Mouse (Mus musculus) hindbrain, embryonic 15.5 days (tissue): ENCODE results near the gene Tsc22d3. TPM values are rescaled to one million over a fixed set of nuclear protein-coding genes. Genes with fewer than 3 reads are reported as not detected.
"Not testable (repeated sequence)": the region's sequence is repeated elsewhere in the genome, so short reads cannot be mapped to it uniquely, and the experiment has no call there.

Experiments
- ATAC-seq: fragments of 200-750 bp; cut with Nextera tagmentation; 2 replicates; pipeline ENCODE4 v1.8.0; 2017; ENCODE audit warnings: low read depth, moderate number of reproducible peaks, moderate TSS enrichment; ENCODE audit not compliant: low FRiP score
- H3K27ac ChIP-seq: fragments of 300-500 bp; sonication (generic); replicated peaks from 2 replicates; pipeline ENCODE4 v1.5.1; 2015; ENCODE audit warnings: mild to moderate bottlenecking, inconsistent platforms
- H3K27me3 ChIP-seq: fragments of 300-500 bp; sonication (generic); 2 replicates; pipeline ENCODE4 v1.6.1; 2015; ENCODE audit warnings: control low read depth, inconsistent platforms
- H3K36me3 ChIP-seq: fragments of 300-500 bp; sonication (generic); 2 replicates; pipeline ENCODE4 v1.6.1; 2015; ENCODE audit warnings: control low read depth, inconsistent platforms
- H3K4me1 ChIP-seq: fragments of 300-500 bp; sonication (generic); replicated peaks from 2 replicates; pipeline ENCODE4 v1.6.1; 2015; ENCODE audit warnings: control low read depth, inconsistent platforms
- H3K4me2 ChIP-seq: fragments of 300-500 bp; sonication (generic); 2 replicates; pipeline ENCODE4 v1.6.1; 2015; ENCODE audit warnings: moderate library complexity, mild to moderate bottlenecking, inconsistent platforms
- H3K4me3 ChIP-seq: fragments of 300-500 bp; sonication (generic); 2 replicates; pipeline ENCODE4 v1.5.1; 2015; ENCODE audit warnings: mild to moderate bottlenecking, inconsistent platforms
- H3K9ac ChIP-seq: fragments of 300-500 bp; sonication (generic); 2 replicates; pipeline ENCODE4 v1.6.1; 2015; ENCODE audit warnings: inconsistent platforms
- H3K9me3 ChIP-seq: fragments of 300-500 bp; sonication (generic); 2 replicates; pipeline ENCODE4 v1.6.1; 2016; ENCODE audit warnings: control low read depth, inconsistent platforms
- WGBS: fragments of 180-500 bp; shearing (Covaris S2); methylation state at CpG from one replicate; pipeline ENCODE4 v1.1.7; 2015; 5-methylcytosine and 5-hydroxymethylcytosine counted together
- polyA plus RNA-seq: library from polyadenylated mRNA; unstranded; fragments of >200 nt; fragmentation: Nextera tagmentation; extraction: Ambion mirVana; gene quantifications from 2 replicates; pipeline ENCODE4 v1.2.1, GENCODE M21; 2015

The Tsc22d3 gene
- polyA plus RNA-seq, 1 experiment from 2014 or later: 112 TPM

GRCm38 (mm10) chrX:140558176-140558844 lies 42.1 kb downstream of the Tsc22d3 start:
- Histone ChIP-seq H3K36me3 (no peaks in the 10 kb centered on the region), H3K4me3 (no peak overlapping the region), H3K4me1 (no peaks in the 10 kb centered on the region), H3K9ac (no peak overlapping the region), H3K4me2 (no peak overlapping the region), H3K27me3 (peaks cover 4% of the 10 kb centered on the region; the same call in 1 of the 2 replicates), H3K9me3 (no peaks in the 10 kb centered on the region), H3K27ac (no peak overlapping the region)
- no peak for ATAC-seq
- 66% methylated on average over 6 of the region's 6 CpGs for WGBS

GRCm38 (mm10) chrX:140555965-140556364 lies 44.5 kb downstream of the Tsc22d3 start:
- no peak overlapping the region for H3K4me3 ChIP-seq
- H3K27ac ChIP-seq: no peak overlapping the region
- no peak overlapping the region for H3K9ac ChIP-seq
- 62% methylated on average over 2 of the region's 2 CpGs for WGBS
- H3K4me1 ChIP-seq: no peaks in the 10 kb centered on the region
- H3K9me3 ChIP-seq: no peaks in the 10 kb centered on the region
- no peak overlapping the region for H3K4me2 ChIP-seq
- H3K36me3 ChIP-seq: no peaks in the 10 kb centered on the region
- H3K27me3 ChIP-seq: peaks cover 6% of the 10 kb centered on the region; the same call in 1 of the 2 replicates
- no peak for ATAC-seq

GRCm38 (mm10) chrX:140555423-140555822 lies 45.0 kb downstream of the Tsc22d3 start:
- Histone ChIP-seq H3K36me3 (no peaks in the 10 kb centered on the region), H3K27ac (no peak overlapping the region), H3K27me3 (peaks cover 6% of the 10 kb centered on the region; the same call in 1 of the 2 replicates), H3K4me2 (no peak overlapping the region), H3K9ac (no peak overlapping the region), H3K4me1 (no peaks in the 10 kb centered on the region), H3K4me3 (no peak overlapping the region), H3K9me3 (no peaks in the 10 kb centered on the region)
- WGBS: 82% methylated on average over 3 of the region's 3 CpGs
- ATAC-seq: no peak

GRCm38 (mm10) chrX:140547660-140548419 lies 52.6 kb downstream of the Tsc22d3 start:
- H3K9ac ChIP-seq: no peak overlapping the region
- no peaks in the 10 kb centered on the region for H3K9me3 ChIP-seq
- H3K27me3 ChIP-seq: peaks cover 23% of the 10 kb centered on the region; the same call in 1 of the 2 replicates
- H3K4me1 ChIP-seq: no peaks in the 10 kb centered on the region; the same call in 1 of the 2 replicates
- no peak for ATAC-seq
- H3K4me2 ChIP-seq: no peak overlapping the region
- H3K4me3 ChIP-seq: no peak overlapping the region
- WGBS: 90% methylated on average over 7 of the region's 7 CpGs
- no peak overlapping the region for H3K27ac ChIP-seq
- H3K36me3 ChIP-seq: no peaks in the 10 kb centered on the region

GRCm38 (mm10) chrX:140544737-140545136 lies 55.7 kb downstream of the Tsc22d3 start:
- WGBS: 29% methylated on average over 3 of the region's 3 CpGs
- Histone ChIP-seq H3K4me2 (no peak overlapping the region), H3K4me3 (no peak overlapping the region), H3K27me3 (peaks cover 25% of the 10 kb centered on the region; the same call in 1 of the 2 replicates), H3K4me1 (peaks cover 5% of the 10 kb centered on the region), H3K9ac (no peak overlapping the region), H3K27ac (no peak overlapping the region), H3K36me3 (no peaks in the 10 kb centered on the region), H3K9me3 (no peaks in the 10 kb centered on the region)
- no peak for ATAC-seq

- H3K4me2 ChIP-seq: peak overlapping the region; percentile 64
- H3K9ac ChIP-seq: peak overlapping the region; percentile 56
- peak; percentile 86 for ATAC-seq
- no peaks in the 10 kb centered on the region for H3K9me3 ChIP-seq
- H3K4me1 ChIP-seq: peaks cover 5% of the 10 kb centered on the region
- H3K27me3 ChIP-seq: peaks cover 24% of the 10 kb centered on the region; the same call in 1 of the 2 replicates
- H3K4me3 ChIP-seq: peak overlapping the region; percentile 49
- peak overlapping the region; percentile 86 for H3K27ac ChIP-seq
- WGBS: 19% methylated on average over 18 of the region's 18 CpGs
- no peaks in the 10 kb centered on the region for H3K36me3 ChIP-seq
Observed at GRCm38 (mm10) chrX:140542938-140543673, 57.4 kb downstream of the Tsc22d3 start.

- peak overlapping the region; percentile 64 for H3K4me2 ChIP-seq
- H3K9me3 ChIP-seq: no peaks in the 10 kb centered on the region
- H3K36me3 ChIP-seq: no peaks in the 10 kb centered on the region
- peaks cover 19% of the 10 kb centered on the region; the same call in 1 of the 2 replicates for H3K27me3 ChIP-seq
- ATAC-seq: peak; percentile 90
- peak overlapping the region; percentile 49 for H3K4me3 ChIP-seq
- WGBS: 18% methylated on average over 21 of the region's 21 CpGs
- H3K27ac ChIP-seq: peak overlapping the region; percentile 86
- H3K4me1 ChIP-seq: peaks cover 5% of the 10 kb centered on the region
- H3K9ac ChIP-seq: peak overlapping the region; percentile 56
Observed at GRCm38 (mm10) chrX:140542474-140542845, 58.0 kb downstream of the Tsc22d3 start.

- no peaks in the 10 kb centered on the region for H3K9me3 ChIP-seq
- peaks cover 5% of the 10 kb centered on the region for H3K4me1 ChIP-seq
- 24% methylated on average over 10 of the region's 10 CpGs for WGBS
- ATAC-seq: peak; percentile 52
- H3K27ac ChIP-seq: peak overlapping the region; percentile 86
- H3K4me3 ChIP-seq: peak overlapping the region; percentile 49
- no peaks in the 10 kb centered on the region for H3K36me3 ChIP-seq
- peak overlapping the region; percentile 64 for H3K4me2 ChIP-seq
- H3K27me3 ChIP-seq: peaks cover 15% of the 10 kb centered on the region; the same call in 1 of the 2 replicates
- peak overlapping the region; percentile 56 for H3K9ac ChIP-seq
Observed at GRCm38 (mm10) chrX:140541711-140542473, 58.6 kb downstream of the Tsc22d3 start.

GRCm38 (mm10) chrX:140540500-140541114 lies 59.9 kb downstream of the Tsc22d3 start:
- H3K4me2 ChIP-seq: peak overlapping the region; percentile 64; the same call in 1 of the 2 replicates
- no peak for ATAC-seq
- 91% methylated on average over 15 of the region's 15 CpGs for WGBS

GRCm38 (mm10) chrX:140539831-140540230 lies 60.6 kb downstream of the Tsc22d3 start:
- H3K9me3 ChIP-seq, H3K36me3 ChIP-seq, ATAC-seq, H3K4me3 ChIP-seq, H3K4me2 ChIP-seq, H3K9ac ChIP-seq, H3K4me1 ChIP-seq, H3K27ac ChIP-seq: not testable (repeated sequence)
- WGBS: 90% methylated on average over 3 of the region's 3 CpGs
- peaks cover 14% of the 10 kb centered on the region; the same call in 1 of the 2 replicates for H3K27me3 ChIP-seq

More at GRCm38 (mm10) chrX:140540500-140541114, 59.9 kb downstream of the Tsc22d3 start:
- Histone ChIP-seq H3K4me3 (no peak overlapping the region), H3K9ac (no peak overlapping the region), H3K27ac (no peak overlapping the region), H3K9me3 (no peaks in the 10 kb centered on the region), H3K36me3 (no peaks in the 10 kb centered on the region), H3K4me1 (peaks cover 5% of the 10 kb centered on the region), H3K27me3 (peaks cover 17% of the 10 kb centered on the region; the same call in 1 of the 2 replicates)
